Mouse (Mus musculus) gastrocnemius, postnatal 25 days (tissue): ENCODE data around the gene Anpep. TPM values are rescaled to one million over a fixed set of nuclear protein-coding genes. Genes with fewer than 3 reads are reported as not detected.

ENCODE experiments used
- DNase-seq: peaks from one replicate; pipeline ENCODE4 v3.0.0; 2022
- long read RNA-seq, 2 experiments: library from polyadenylated mRNA; stranded (forward); transcript quantifications; one replicate each; pipeline ENCODE4 v2.0.0; 2021
- total RNA-seq, 2 experiments: library from RNA; stranded (reverse); gene quantifications; 1 replicate in 1 of 2; 2 replicates in 1 of 2; pipeline ENCODE4 v1.2.3; 2021

The Anpep gene
- total RNA-seq, result 1 to 10 TPM; 5.7 to 6.3 TPM
- long read RNA-seq, experiment 1, result 0 reads
- long read RNA-seq, experiment 2, partial matches to known transcripts, result 0 of 2 reads
- long read RNA-seq, experiment 2, other reads (novel, unspliced or antisense), result 1 of 2 reads

DNA sequence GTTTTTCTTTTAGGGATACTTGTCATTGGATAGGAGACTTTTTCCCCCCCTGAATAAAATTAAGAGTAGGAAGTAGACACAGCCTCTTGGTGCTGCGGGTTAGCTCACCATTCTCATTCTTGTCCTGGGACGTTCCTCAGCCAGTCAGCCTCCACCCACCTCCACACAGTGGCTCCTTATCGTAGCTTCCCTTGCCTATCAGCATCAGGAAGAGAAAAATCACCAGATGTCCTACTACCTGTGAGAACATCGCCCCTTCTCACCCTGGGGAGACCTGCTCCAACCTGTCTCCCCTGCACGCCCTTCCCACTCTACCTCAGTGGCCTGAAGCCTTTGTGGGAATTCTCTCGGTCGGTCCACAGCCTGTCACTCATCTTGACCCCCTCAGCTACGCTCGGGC, at the start of gene Anpep:
Gene Anpep, minus strand, starts transcription at position 249 of the 400 bp plus-strand sequence.
- no peak for DNase-seq

DNA sequence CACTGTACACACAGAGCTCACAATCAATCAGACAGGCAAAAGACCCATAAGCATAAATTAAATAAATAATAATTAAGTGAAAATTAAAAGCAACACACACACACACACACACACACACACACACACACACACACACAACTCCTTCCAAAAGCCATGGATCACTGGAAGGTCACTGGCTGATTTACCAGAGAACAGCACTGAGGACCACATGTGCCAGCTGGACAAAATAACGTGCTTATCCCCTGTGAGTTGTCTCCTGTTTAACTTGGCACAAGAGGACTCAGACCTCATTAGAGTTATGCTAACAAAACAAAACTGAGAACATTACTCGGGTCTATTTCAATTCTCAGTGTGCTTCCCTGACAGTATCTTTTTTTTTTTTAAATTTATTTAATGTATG, 46.5 kb upstream of the Anpep start:
- peak; percentile 38 for DNase-seq

DNA sequence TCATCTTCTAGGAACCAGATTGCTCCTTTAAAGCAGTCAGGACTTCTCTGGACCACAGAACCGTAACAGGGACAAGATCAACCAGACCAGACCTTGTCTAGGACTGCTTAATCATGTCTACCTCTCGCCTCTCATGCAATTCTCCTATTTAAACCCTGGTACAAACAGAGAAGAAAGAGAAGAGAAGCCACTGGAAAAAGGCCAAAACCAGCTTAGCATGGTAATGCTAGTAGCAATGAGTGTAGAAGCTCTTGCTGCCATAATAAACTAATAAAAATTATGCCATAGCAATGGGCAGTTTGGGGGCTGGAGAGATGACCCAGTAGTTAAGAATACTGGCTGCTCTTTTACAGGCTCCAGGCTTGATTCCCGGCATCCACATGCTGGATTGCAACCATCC, 46.1 kb upstream of the Anpep start:
- no peak for DNase-seq

- no peak for DNase-seq
Measured at GRCm38 (mm10) chr7:79905193-79905592, 44.3 kb upstream of the Anpep start.

GRCm38 (mm10) chr7:79903160-79903792, 42.4 kb upstream of the Anpep start:
- DNase-seq, result no peak

GRCm38 (mm10) chr7:79900753-79901152, 39.9 kb upstream of the Anpep start:
- no peak for DNase-seq

DNA sequence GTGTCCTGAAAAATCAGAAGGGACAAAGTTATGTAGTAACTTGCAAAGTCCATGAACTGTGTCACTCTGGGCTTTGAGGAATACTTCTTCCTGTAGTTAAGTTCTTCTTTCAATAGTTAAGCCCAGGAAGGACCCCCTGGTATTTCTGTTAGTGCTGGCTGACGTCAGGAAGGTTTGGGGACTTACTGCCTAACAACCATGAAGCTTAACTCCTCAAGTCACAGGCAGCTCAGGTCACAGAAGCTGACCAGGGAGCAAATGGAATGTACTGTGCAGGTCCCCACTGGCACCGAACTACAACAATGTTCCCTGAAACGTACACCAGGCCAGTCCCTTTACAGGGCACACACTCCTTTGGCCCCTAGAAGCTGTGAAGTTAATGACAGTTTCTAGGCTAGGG, 34.4 kb upstream of the Anpep start:
- DNase-seq, result no peak

DNA sequence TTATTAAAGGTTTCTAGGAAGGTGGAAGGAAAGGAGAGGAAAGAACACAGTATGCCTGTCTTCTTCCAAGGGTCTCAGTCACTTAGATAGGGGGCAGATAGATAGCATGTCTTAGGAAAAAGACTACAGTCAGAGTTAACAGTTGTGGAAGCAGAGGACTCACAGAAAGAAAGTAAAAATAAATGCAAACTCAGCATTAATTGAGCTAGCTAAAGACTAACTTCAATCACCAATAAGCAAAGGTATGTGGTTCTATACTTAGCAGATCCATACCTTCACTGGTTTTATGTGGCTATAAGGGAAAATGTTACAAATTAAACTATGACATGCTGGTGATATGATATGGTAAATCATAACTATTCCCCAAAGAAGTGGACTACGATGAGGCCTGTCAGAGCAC, 33.9 kb upstream of the Anpep start:
- no peak for DNase-seq

GRCm38 (mm10) chr7:79892576-79893428, 31.9 kb upstream of the Anpep start:
- DNase-seq, result no peak

DNA sequence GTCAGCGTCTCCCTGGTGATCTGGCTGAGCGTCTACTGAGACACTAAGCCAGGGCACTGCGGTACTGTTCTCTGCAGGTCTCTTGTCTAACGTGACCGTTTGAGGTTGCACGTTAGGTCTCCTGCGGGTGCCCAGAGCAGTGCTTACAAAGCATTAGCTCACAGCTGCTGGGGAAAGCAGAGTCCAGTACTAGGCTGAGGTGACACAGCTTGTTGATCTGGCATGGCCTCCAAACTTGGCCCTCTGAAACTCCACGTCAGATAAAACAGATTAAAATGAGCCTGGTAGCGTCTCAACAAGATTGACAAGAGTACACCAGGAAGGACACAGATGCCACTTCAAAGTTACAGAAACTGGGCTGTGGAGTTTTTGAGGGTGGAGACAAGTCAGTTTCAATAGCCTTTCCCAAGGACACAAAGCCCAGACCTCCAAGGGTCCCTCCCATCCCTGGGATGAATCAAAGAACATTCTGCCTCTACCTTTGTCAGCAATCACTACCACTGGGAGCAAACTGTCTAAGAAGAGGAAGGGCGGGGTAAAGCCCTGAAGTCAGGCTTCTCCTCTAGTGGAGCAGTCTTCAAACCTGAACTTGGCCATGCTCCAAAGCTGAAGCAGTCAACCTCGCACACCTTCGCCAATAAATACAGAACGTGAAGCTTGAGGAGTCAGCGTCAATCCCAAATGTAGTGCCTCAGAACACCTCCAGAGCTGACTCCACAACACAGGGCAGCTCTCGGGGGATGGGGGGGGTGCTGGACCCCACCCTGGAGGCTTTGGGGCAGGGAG, 29.8 kb upstream of the Anpep start:
- DNase-seq, result no peak

DNA sequence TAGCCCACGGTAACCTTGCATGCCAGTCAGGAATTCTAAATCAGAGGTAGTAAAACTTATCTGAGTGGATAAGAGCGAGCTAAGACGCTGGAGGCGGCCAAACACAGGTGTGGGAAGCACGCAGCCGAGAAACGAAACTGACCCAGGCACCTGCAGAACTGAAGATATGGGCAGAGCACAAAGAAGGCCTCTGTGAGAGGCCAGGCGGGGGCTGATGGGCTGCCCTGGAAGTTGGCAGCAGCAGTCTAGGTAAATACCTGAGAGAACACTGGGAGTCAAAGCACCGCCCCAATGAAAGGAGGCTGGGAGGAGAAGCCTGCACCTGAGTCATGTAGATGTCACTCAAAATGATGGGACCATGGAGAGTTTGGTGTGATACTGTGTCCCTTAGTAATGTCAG, 27.7 kb upstream of the Anpep start:
- no peak for DNase-seq

DNA sequence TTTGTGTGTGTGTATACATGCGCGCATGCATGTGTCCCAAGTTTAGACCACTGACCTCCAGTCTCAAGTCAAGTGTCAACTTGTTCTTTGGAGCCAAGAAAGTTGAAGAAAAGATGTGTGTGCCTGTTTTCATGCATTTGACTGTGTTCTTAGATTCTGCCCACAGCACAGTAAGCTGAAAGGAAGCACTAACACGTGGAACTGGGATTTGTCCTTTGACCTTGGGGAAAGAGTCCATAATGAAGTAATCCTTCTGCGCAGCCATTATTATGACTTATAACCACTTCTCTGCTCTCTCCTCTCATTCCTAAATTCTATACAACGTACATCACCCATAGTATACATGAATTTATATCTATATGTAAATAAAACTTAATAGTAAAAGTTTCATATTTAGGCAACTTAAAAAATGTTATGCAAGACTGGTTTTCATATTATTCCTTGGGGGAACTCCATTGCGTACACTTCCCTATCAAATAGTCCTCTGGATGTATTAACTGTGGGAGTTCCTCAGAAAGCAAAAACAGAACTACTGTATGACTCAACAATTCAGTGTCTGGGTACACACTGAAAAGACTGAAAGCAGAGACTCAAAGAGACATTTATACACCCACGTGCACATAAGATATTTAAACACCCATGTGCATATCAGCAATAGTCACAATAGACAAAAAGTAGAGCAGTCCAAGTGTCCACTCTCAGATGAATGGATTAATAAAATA, 22.9 kb upstream of the Anpep start:
- no peak for DNase-seq

DNA sequence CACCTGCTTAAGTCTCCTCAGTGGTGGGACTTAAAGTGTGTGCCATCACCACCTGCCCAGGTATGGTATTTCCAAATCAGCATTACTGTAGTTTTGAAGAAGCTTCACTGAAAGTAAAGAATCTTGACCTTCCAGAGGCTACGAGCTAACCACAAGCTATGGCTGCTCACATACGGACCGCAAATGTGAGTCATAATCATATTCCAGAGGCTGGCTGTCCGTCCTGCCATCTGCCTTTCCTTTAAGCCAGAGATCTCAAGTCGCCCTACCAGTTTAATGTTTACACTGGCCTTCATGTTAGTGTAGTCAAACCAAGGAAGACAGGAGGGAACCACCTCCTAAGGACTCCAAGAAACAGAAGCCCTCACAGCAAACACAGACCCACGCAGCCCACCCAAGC, 21.0 kb upstream of the Anpep start:
- DNase-seq, result no peak

GRCm38 (mm10) chr7:79880998-79881397, 20.1 kb upstream of the Anpep start:
- peak; percentile 73 for DNase-seq

DNA sequence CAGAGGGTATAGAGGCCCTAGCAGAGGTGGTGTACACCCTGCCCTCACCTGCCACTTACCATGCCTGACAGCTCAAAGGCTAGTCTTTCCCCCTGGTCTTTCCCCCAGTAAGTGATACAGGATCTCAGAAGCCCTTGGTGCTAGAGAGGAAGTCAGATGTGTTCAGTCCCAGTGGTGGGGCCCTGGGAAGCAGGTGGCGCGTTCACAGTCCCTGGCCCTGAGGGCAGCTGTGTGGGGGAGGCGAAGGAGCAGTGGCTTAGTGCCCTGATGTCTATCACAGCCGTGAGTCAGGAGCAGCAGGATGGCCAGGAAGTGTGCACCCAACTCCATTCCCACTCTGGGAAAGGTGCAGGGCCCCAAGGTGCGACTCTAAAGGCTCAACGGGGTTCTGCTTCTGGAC, 19.2 kb upstream of the Anpep start:
- no peak for DNase-seq

DNA sequence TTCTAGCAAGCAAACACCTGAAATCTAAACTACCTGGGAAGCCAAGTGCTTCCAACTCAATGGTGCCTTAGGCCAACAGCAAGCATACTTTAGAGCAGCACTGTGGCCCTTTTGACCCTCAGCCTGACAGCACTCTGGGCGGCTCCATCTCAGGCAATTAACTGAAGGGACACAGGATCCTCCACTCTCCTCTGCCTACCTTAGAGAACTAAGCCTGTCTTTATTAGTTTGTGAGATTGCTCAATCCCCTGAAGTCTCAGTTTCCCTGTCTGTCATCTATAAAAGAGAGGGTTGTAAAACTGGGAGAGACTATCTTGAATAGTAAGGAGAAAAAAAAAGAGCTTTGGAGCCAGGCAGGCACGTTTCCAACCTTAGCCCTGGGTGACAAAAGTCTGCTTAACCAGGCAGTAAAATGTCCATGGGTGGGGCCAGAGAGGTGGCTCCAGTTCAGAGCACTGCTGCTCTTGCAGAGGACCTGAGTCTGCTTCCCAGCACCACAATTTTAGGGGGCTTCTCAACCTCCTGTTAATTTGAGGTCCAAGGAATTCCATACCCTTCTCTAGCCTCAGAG, 17.7 kb upstream of the Anpep start:
- no peak for DNase-seq

DNA sequence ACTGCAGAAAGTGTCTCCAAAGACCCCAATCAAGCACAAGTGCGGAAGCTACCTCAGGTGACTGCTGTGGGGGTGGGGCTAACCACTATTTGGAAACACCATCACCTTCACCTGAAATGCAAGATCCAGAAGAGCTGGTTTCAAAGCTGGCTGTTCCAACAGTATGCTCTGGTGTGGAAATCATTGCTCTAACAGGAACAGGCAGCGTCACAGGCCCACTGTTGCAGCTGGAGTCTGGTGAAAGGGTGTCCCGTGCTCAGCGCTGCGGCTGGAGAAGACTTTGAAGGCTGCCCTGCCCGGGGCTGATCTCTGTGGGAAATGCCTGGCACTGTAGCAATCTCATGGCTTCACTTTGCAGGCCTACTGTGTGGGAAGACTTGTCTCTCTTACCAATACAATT, 12.5 kb upstream of the Anpep start:
- DNase-seq, result no peak

GRCm38 (mm10) chr7:79871797-79872345, 11.0 kb upstream of the Anpep start:
- no peak for DNase-seq

DNA sequence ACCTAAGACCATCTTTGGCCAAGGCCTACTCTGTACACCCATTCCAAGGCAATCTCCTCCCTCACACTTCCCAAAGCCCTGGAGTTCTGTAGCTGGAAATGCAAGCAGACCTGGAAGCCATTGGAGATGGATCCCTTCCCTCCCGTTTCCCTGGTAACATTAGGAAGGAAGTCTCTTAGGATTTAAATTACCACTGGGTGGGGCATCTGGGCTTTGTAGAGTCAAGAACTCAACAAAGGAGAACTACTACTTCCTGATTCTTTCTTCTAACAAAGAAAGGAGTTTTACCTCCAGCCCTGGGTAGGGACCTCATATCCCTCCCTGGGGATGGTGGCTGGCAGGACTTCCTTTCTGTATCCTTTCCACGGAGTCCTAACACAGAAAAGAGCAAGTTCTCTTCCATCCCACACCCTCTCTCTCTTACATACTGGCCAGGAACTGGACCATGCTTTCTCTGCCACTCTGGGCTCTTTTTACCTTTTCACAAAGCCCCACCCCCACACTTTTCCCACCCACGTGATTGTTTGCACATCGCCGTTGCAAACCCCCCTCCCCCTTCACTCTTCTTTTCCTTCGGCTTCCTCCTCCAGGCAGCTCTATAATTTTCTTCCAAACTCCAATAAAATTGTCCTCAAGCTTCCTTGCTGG, 8.3 kb upstream of the Anpep start:
- no peak for DNase-seq

DNA sequence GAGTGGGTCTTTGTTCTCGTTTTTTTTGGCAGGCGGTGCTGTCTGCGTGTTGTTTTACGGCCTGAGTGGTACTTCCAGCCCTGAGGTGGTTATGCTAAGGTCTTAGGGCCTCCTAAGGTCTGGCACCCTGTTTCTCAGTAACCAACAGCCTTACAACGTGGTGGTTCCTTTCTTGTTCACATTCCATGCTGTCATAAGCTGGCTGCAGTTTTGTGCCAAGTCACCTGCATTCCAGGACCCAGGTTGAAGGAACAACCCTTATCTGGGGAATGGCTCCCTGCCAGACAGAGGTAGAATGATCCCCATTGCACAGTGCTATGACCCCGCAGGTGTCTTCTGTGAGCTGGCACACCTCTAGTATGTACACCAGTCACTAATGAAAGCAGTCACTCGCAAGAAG, 7.6 kb upstream of the Anpep start:
- no peak for DNase-seq

DNA sequence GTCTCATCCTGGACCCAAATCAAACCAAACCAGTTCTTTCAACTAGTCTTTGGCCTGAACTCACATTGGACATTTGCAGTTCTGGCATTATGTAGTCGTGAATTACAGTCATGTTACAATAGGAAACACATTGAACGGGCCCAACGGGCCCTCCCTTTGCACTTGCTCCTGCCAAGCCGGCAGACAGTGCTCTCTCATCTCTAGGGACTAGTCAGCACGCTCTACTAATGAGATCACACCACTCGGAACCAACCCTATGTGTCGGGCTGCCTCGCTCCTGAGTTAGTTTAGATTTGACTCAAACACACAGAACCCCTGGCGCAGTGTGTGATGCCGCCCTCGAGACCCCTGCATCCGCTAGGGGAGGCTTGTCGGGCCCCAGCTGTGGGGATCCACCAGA, 7.0 kb upstream of the Anpep start:
- DNase-seq, result peak; percentile 64
